Mouse (Mus musculus) heart, embryonic 11.5 days (tissue): ENCODE data around the gene Ogfod2. TPM values are rescaled to one million over a fixed set of nuclear protein-coding genes. Genes with fewer than 3 reads are reported as not detected.

Experiments
- ATAC-seq: fragments of 200-750 bp; cut with Nextera tagmentation; replicated peaks from 2 replicates; pipeline ENCODE4 v1.8.0; 2017; ENCODE audit warnings: moderate library complexity; ENCODE audit not compliant: insufficient number of reproducible peaks, low FRiP score, low TSS enrichment
- H3K27ac ChIP-seq: fragments of 300-500 bp; sonication (generic); 2 replicates; pipeline ENCODE4 v1.5.1; 2014; ENCODE audit warnings: mild to moderate bottlenecking, low read depth, low read length
- H3K27me3 ChIP-seq: fragments of 300-500 bp; sonication (generic); 2 replicates; pipeline ENCODE4 v1.6.1; 2014; ENCODE audit warnings: mild to moderate bottlenecking, low read length, mixed read lengths; ENCODE audit not compliant: control insufficient read depth, insufficient read depth
- H3K36me3 ChIP-seq: fragments of 300-500 bp; sonication (generic); 2 replicates; pipeline ENCODE4 v1.6.1; 2014; ENCODE audit warnings: mild to moderate bottlenecking, low read length, moderate library complexity, mixed read lengths; ENCODE audit not compliant: control insufficient read depth, insufficient read depth
- H3K4me1 ChIP-seq: fragments of 300-500 bp; sonication (generic); 2 replicates; pipeline ENCODE4 v1.6.1; 2014; ENCODE audit warnings: low read length; ENCODE audit not compliant: control insufficient read depth, insufficient read depth
- H3K4me2 ChIP-seq: fragments of 300-500 bp; sonication (generic); 2 replicates; pipeline ENCODE4 v1.6.1; 2014; ENCODE audit warnings: mild to moderate bottlenecking, moderate library complexity
- H3K4me3 ChIP-seq: fragments of 300-500 bp; sonication (generic); 2 replicates; pipeline ENCODE4 v1.5.1; 2014; ENCODE audit warnings: low read depth, low read length
- H3K9ac ChIP-seq: fragments of 300-500 bp; sonication (generic); 2 replicates; pipeline ENCODE4 v1.6.1; 2014; ENCODE audit warnings: mild to moderate bottlenecking, low read depth, low read length, moderate library complexity
- H3K9me3 ChIP-seq: fragments of 300-500 bp; sonication (generic); replicated peaks from 2 replicates; pipeline ENCODE4 v1.6.1; 2016; ENCODE audit warnings: low read length; ENCODE audit not compliant: control insufficient read depth
- WGBS: fragments of 180-500 bp; shearing (Covaris S2); extraction: QIAGEN DNeasy Blood & Tissue Kit; methylation state at CpG from one replicate; pipeline ENCODE4 v1.1.7; 2014; ENCODE audit not compliant: insufficient replicate concordance; 5-methylcytosine and 5-hydroxymethylcytosine counted together
- polyA plus RNA-seq: library from polyadenylated mRNA; unstranded; fragments of >200 nt; fragmentation: Nextera tagmentation; extraction: Ambion mirVana; gene quantifications from 2 replicates; pipeline ENCODE4 v1.2.1, GENCODE M21; 2014

Gene Ogfod2
- polyA plus RNA-seq, 1 experiment from 2014 or later = 13.6 TPM

- peaks cover 25% of the 10 kb centered on the region for H3K4me1 ChIP-seq
- no peaks in the 10 kb centered on the region for H3K9me3 ChIP-seq
- no peak overlapping the region for H3K4me2 ChIP-seq
- WGBS = 55% methylated on average over 9 of the region's 9 CpGs
- no peak overlapping the region for H3K9ac ChIP-seq
- ATAC-seq = no peak
- H3K4me3 ChIP-seq = no peak overlapping the region
- H3K27me3 ChIP-seq = peaks cover 2% of the 10 kb centered on the region; the same call in 1 of the 2 replicates
- H3K27ac ChIP-seq = no peak overlapping the region
- H3K36me3 ChIP-seq = no peaks in the 10 kb centered on the region
These were observed 33.2 kb upstream of the Ogfod2 start for GRCm38 (mm10) chr5:124078794-124079416.

- Histone ChIP-seq H3K27me3 (peaks cover 2% of the 10 kb centered on the region; the same call in 1 of the 2 replicates), H3K36me3 (no peaks in the 10 kb centered on the region), H3K27ac (no peak overlapping the region), H3K4me2 (no peak overlapping the region), H3K9ac (0 out of 2 replicates have a peak overlapping the region, but pooled peaks have one; percentile 7), H3K4me1 (peaks cover 23% of the 10 kb centered on the region), H3K4me3 (no peak overlapping the region), H3K9me3 (no peaks in the 10 kb centered on the region)
- no peak for ATAC-seq
- 86% methylated on average over 17 of the region's 17 CpGs for WGBS
These were observed 32.2 kb upstream of the Ogfod2 start for GRCm38 (mm10) chr5:124079880-124080279.

GRCm38 (mm10) chr5:124082447-124082846 is 29.6 kb upstream of the Ogfod2 start:
- Histone ChIP-seq H3K9me3 (no peaks in the 10 kb centered on the region), H3K4me2 (no peak overlapping the region), H3K27me3 (peaks cover 2% of the 10 kb centered on the region; the same call in 1 of the 2 replicates), H3K4me3 (no peak overlapping the region), H3K9ac (no peak overlapping the region), H3K36me3 (no peaks in the 10 kb centered on the region), H3K27ac (no peak overlapping the region), H3K4me1 (peaks cover 8% of the 10 kb centered on the region)
- no peak for ATAC-seq
- WGBS = 75% methylated on average over 10 of the region's 10 CpGs

- Histone ChIP-seq H3K4me2 (no peak overlapping the region), H3K27me3 (peaks cover 2% of the 10 kb centered on the region; the same call in 1 of the 2 replicates), H3K9me3 (no peaks in the 10 kb centered on the region), H3K9ac (no peak overlapping the region), H3K4me3 (no peak overlapping the region), H3K27ac (no peak overlapping the region), H3K4me1 (peaks cover 6% of the 10 kb centered on the region), H3K36me3 (no peaks in the 10 kb centered on the region)
- ATAC-seq = no peak
- 85% methylated on average over 17 of the region's 17 CpGs for WGBS
These were observed 29.0 kb upstream of the Ogfod2 start for GRCm38 (mm10) chr5:124082941-124083688.

- H3K4me2 ChIP-seq = no peak overlapping the region
- 79% methylated on average over 14 of the region's 14 CpGs for WGBS
- peaks cover 2% of the 10 kb centered on the region; the same call in 1 of the 2 replicates for H3K27me3 ChIP-seq
- H3K9ac ChIP-seq = no peak overlapping the region
- H3K4me3 ChIP-seq = no peak overlapping the region
- H3K27ac ChIP-seq = no peak overlapping the region
- H3K36me3 ChIP-seq = no peaks in the 10 kb centered on the region
- ATAC-seq = no peak
- H3K9me3 ChIP-seq = no peaks in the 10 kb centered on the region
- H3K4me1 ChIP-seq = peaks cover 6% of the 10 kb centered on the region
These were observed 28.1 kb upstream of the Ogfod2 start for GRCm38 (mm10) chr5:124083850-124084587.

GRCm38 (mm10) chr5:124084588-124085173 is 27.4 kb upstream of the Ogfod2 start:
- Histone ChIP-seq H3K4me1 (peaks cover 6% of the 10 kb centered on the region), H3K27me3 (peaks cover 2% of the 10 kb centered on the region; the same call in 1 of the 2 replicates), H3K27ac (no peak overlapping the region), H3K4me2 (no peak overlapping the region), H3K4me3 (no peak overlapping the region), H3K9ac (no peak overlapping the region), H3K36me3 (no peaks in the 10 kb centered on the region), H3K9me3 (no peaks in the 10 kb centered on the region)
- 36% methylated on average over 11 of the region's 11 CpGs for WGBS
- no peak for ATAC-seq

- Histone ChIP-seq H3K36me3 (no peaks in the 10 kb centered on the region), H3K9ac (no peak overlapping the region), H3K4me2 (no peak overlapping the region), H3K27me3 (peaks cover 2% of the 10 kb centered on the region), H3K9me3 (no peaks in the 10 kb centered on the region), H3K4me1 (peaks cover 2% of the 10 kb centered on the region), H3K4me3 (no peak overlapping the region), H3K27ac (no peak overlapping the region)
- no peak for ATAC-seq
- WGBS = 70% methylated on average over 3 of the region's 3 CpGs
These were observed 26.6 kb upstream of the Ogfod2 start for GRCm38 (mm10) chr5:124085513-124085912.

GRCm38 (mm10) chr5:124086876-124087275 is 25.2 kb upstream of the Ogfod2 start:
- H3K27ac ChIP-seq = no peak overlapping the region
- no peaks in the 10 kb centered on the region for H3K36me3 ChIP-seq
- H3K27me3 ChIP-seq = peaks cover 2% of the 10 kb centered on the region
- no peaks in the 10 kb centered on the region for H3K9me3 ChIP-seq
- H3K4me1 ChIP-seq = no peaks in the 10 kb centered on the region; the same call in 1 of the 2 replicates
- no peak for ATAC-seq
- no peak overlapping the region for H3K9ac ChIP-seq
- no peak overlapping the region for H3K4me2 ChIP-seq
- WGBS = 76% methylated on average over 4 of the region's 4 CpGs
- no peak overlapping the region for H3K4me3 ChIP-seq
